Mouse (Mus musculus) heart, adult 2 months (tissue): ENCODE data around the gene Srrd.

Experiments used
- CTCF ChIP-seq: fragments of 200-600 bp; IDR thresholded peaks from 2 replicates; pipeline ENCODE4 v1.8.1; 2022; ENCODE audit warnings: antibody characterized with exemption, mild to moderate bottlenecking, moderate library complexity
- EP300 ChIP-seq: fragments of 200-500 bp; IDR thresholded peaks from 2 replicates; pipeline ENCODE4 v1.6.1; 2011; ENCODE audit warnings: low read depth, low read length, control low read depth; ENCODE audit not compliant: insufficient read depth

- TF ChIP-seq CTCF (no peak), EP300 (no peak)
Measured at GRCm38 (mm10) chr5:112300112-112300511, 42.7 kb downstream of the Srrd start.
